ENCODE assay signal across 8 mouse cellular contexts in genomic region chr6:124917518-124918330, GRCm38 (mm10). TPM values are rescaled to one million over a fixed set of nuclear protein-coding genes. Genes with fewer than 3 reads are reported as not detected.
DNase-seq lines count a peak whose midpoint lies in the region; ATAC-seq lines count a peak whose summit lies in the region.

No protein-coding gene starts in this region.

- ATAC-seq in hindbrain, embryonic 16.5 days = peak; percentile 75

- under 1% methylated on average over 63 of the region's 89 CpGs for WGBS in hindbrain, embryonic 16.5 days
- WGBS in macrophage (ENCODE audit: missing documents) = 1% methylated on average over 46 of the region's 89 CpGs

- H3K4me2 ChIP-seq in hindbrain, embryonic 16.5 days (ENCODE audit: low read length) = peak overlapping the region; percentile 97

- H3K27ac ChIP-seq in hindbrain, embryonic 16.5 days (ENCODE audit: low read depth, low read length) = peak overlapping the region; percentile 100
- H3K27ac ChIP-seq in macrophage = peak overlapping the region; percentile 41; the same call in 1 of the 2 replicates

- H3K9me3 ChIP-seq in hindbrain, embryonic 16.5 days (ENCODE audit: control insufficient read depth, low read length) = no peaks in the 10 kb centered on the region

- peaks cover 18% of the 10 kb centered on the region for H3K36me3 ChIP-seq in hindbrain, embryonic 16.5 days (ENCODE audit: control insufficient read depth, insufficient read depth, low read length)
- H3K36me3 ChIP-seq in macrophage (ENCODE audit: inconsistent target) = peaks cover 20% of the 10 kb centered on the region; the same call in 1 of the 2 replicates

- peaks cover 25% of the 10 kb centered on the region for H3K79me2 ChIP-seq in macrophage (ENCODE audit: inconsistent target)

- H3K27me3 ChIP-seq in hindbrain, embryonic 16.5 days (replicated peaks; ENCODE audit: control insufficient read depth, insufficient read depth, low read length) = no peaks in the 10 kb centered on the region

- H3K9ac ChIP-seq in hindbrain, embryonic 16.5 days (ENCODE audit: low read depth, low read length) = peak overlapping the region; percentile 100

- H3K4me1 ChIP-seq in hindbrain, embryonic 16.5 days (ENCODE audit: control insufficient read depth, insufficient read depth, low read depth, low read length) = peaks cover 38% of the 10 kb centered on the region

- H3K4me3 ChIP-seq in hindbrain, embryonic 16.5 days (ENCODE audit: low read length) = peak overlapping the region; percentile 92
- peak overlapping the region; percentile 29 for H3K4me3 ChIP-seq in macrophage (ENCODE audit: inconsistent target)

- peak; percentile 91 for DNase-seq in WW6 (ENCODE audit: low read depth, low spot score)
- peak; percentile 88 to 95 for DNase-seq in cerebellum, postnatal 36 days
- peak; percentile 90 for DNase-seq in gastrocnemius, adult 18-20 months (ENCODE audit: low spot score)
- peak; percentile 79 to 94 for DNase-seq in left cerebral cortex, adult 8-10 months (ENCODE audit: low spot score in 2 of 2)
- DNase-seq in right cerebral cortex, postnatal 14 days = peak; percentile 91
- DNase-seq in urinary bladder, postnatal 36 days (ENCODE audit: low spot score in 2 of 2) = peak; percentile 82 to 89

RNA-seq across cellular contexts. Expression of gene Ptms, which starts 2.2 kb away (rescaled TPM):
- total RNA-seq in gastrocnemius, adult 18-20 months (2021) = 100 to 1,000 TPM in 1 of 2 experiments, 10 to 100 TPM in 1; 64.3 to 105 TPM
- 609 and 678 TPM in 2 replicates for polyA plus RNA-seq in hindbrain, embryonic 16.5 days (2015; fragmentation: Nextera tagmentation; extraction: Ambion mirVana)
- 100 to 1,000 TPM; 915 to 964 (median 945) TPM for total RNA-seq in left cerebral cortex, adult 8-10 months (2022)
- total RNA-seq in macrophage (2018; cell fraction: chromatin; rRNA removed) = 100 to 1,000 TPM in 24 of 26 experiments, 10 to 100 TPM in 2; 64.6 to 536 (median 324) TPM
- 1,000 to 10,000 TPM; 1,151 to 2,439 (median 1,695) TPM for total RNA-seq in macrophage (2018; cell fraction: cytosol; rRNA removed)
- total RNA-seq in macrophage (2018; cell fraction: nucleus; rRNA removed) = 1,000 to 10,000 TPM in 7 of 26 experiments, 100 to 1,000 TPM in 19; 360 to 1,431 (median 727) TPM
- 540 to 1,227 TPM (median 1,212 TPM) in 3 replicates for polyA plus RNA-seq in macrophage (2018)

RNA-seq across cellular contexts. Expression of gene Lag3, which starts 6.2 kb away (rescaled TPM):
- under 1 TPM in 1 of 2 experiments, not detected in 1; 0.12 TPM for total RNA-seq in gastrocnemius, adult 18-20 months (2021)
- polyA plus RNA-seq in hindbrain, embryonic 16.5 days (2015; fragmentation: Nextera tagmentation; extraction: Ambion mirVana) = 3.0 and 3.6 TPM in 2 replicates
- total RNA-seq in left cerebral cortex, adult 8-10 months (2022) = 10 to 100 TPM in 2 of 4 experiments, 1 to 10 TPM in 2; 2.4 to 12.6 (median 6.8) TPM
- 10 to 100 TPM in 4 of 26 experiments, 1 to 10 TPM in 22; 1.3 to 20.8 (median 4.7) TPM for total RNA-seq in macrophage (2018; cell fraction: chromatin; rRNA removed)
- 1 to 10 TPM in 25 of 26 experiments, under 1 TPM in 1; 0.95 to 8.6 (median 2.9) TPM for total RNA-seq in macrophage (2018; cell fraction: cytosol; rRNA removed)
- 10 to 100 TPM in 15 of 26 experiments, 1 to 10 TPM in 11; 2.1 to 34.0 (median 11.5) TPM for total RNA-seq in macrophage (2018; cell fraction: nucleus; rRNA removed)
- polyA plus RNA-seq in macrophage (2018) = 1.5 to 1.8 TPM (median 1.5 TPM) in 3 replicates

RNA-seq across cellular contexts. Expression of gene Mlf2, which starts 13.5 kb away (rescaled TPM):
- total RNA-seq in gastrocnemius, adult 18-20 months (2021) = 100 to 1,000 TPM; 196 to 205 TPM
- polyA plus RNA-seq in hindbrain, embryonic 16.5 days (2015; fragmentation: Nextera tagmentation; extraction: Ambion mirVana) = 574 and 587 TPM in 2 replicates
- 100 to 1,000 TPM; 578 to 635 (median 620) TPM for total RNA-seq in left cerebral cortex, adult 8-10 months (2022)
- 100 to 1,000 TPM in 3 of 26 experiments, 10 to 100 TPM in 23; 17.4 to 116 (median 64.8) TPM for total RNA-seq in macrophage (2018; cell fraction: chromatin; rRNA removed)
- 100 to 1,000 TPM; 202 to 285 (median 260) TPM for total RNA-seq in macrophage (2018; cell fraction: cytosol; rRNA removed)
- 100 to 1,000 TPM in 15 of 26 experiments, 10 to 100 TPM in 11; 48.2 to 153 (median 112) TPM for total RNA-seq in macrophage (2018; cell fraction: nucleus; rRNA removed)
- polyA plus RNA-seq in macrophage (2018) = 179 to 203 TPM (median 199 TPM) in 3 replicates

RNA-seq across cellular contexts. Expression of gene Cd4, which starts 29.7 kb away (rescaled TPM):
- total RNA-seq in gastrocnemius, adult 18-20 months (2021) = under 1 TPM; 0.38 to 0.41 TPM
- 0.26 and 0.27 TPM in 2 replicates for polyA plus RNA-seq in hindbrain, embryonic 16.5 days (2015; fragmentation: Nextera tagmentation; extraction: Ambion mirVana)
- total RNA-seq in left cerebral cortex, adult 8-10 months (2022) = 10 to 100 TPM; 13.4 to 17.2 (median 15.9) TPM
- 10 to 100 TPM in 18 of 26 experiments, 1 to 10 TPM in 8; 2.5 to 44.4 (median 21.1) TPM for total RNA-seq in macrophage (2018; cell fraction: chromatin; rRNA removed)
- total RNA-seq in macrophage (2018; cell fraction: cytosol; rRNA removed) = 100 to 1,000 TPM in 2 of 26 experiments, 10 to 100 TPM in 24; 45.5 to 121 (median 68.1) TPM
- total RNA-seq in macrophage (2018; cell fraction: nucleus; rRNA removed) = 100 to 1,000 TPM in 11 of 26 experiments, 10 to 100 TPM in 15; 14.7 to 155 (median 90.6) TPM
- 49.3 to 211 TPM (median 83.5 TPM) in 3 replicates for polyA plus RNA-seq in macrophage (2018)

RNA-seq across cellular contexts. Expression of gene Cops7a, which starts 47.6 kb away (rescaled TPM):
- total RNA-seq in gastrocnemius, adult 18-20 months (2021) = 100 to 1,000 TPM; 109 to 121 TPM
- 107 TPM in 2 replicates for polyA plus RNA-seq in hindbrain, embryonic 16.5 days (2015; fragmentation: Nextera tagmentation; extraction: Ambion mirVana)
- 100 to 1,000 TPM; 154 to 177 (median 165) TPM for total RNA-seq in left cerebral cortex, adult 8-10 months (2022)
- 100 to 1,000 TPM in 1 of 26 experiments, 10 to 100 TPM in 25; 24.7 to 101 (median 50.8) TPM for total RNA-seq in macrophage (2018; cell fraction: chromatin; rRNA removed)
- total RNA-seq in macrophage (2018; cell fraction: cytosol; rRNA removed) = 10 to 100 TPM; 33.2 to 68.8 (median 54.0) TPM
- total RNA-seq in macrophage (2018; cell fraction: nucleus; rRNA removed) = 100 to 1,000 TPM in 2 of 26 experiments, 10 to 100 TPM in 24; 30.0 to 119 (median 56.0) TPM
- polyA plus RNA-seq in macrophage (2018) = 42.8 to 68.7 TPM (median 51.4 TPM) in 3 replicates

Comparison
In these comparisons a context has a peak if more than half of its experiments do, and no peak if none do; other contexts are left out.
1. Peak in every context shown above with its lines: DNase-seq, ATAC-seq, H3K4me3 ChIP-seq and H3K27ac ChIP-seq.
2. RNA of gene Ptms, which starts 2.2 kb away (total RNA-seq): 915 to 964 TPM in left cerebral cortex, adult 8-10 months; 64.3 to 105 TPM in gastrocnemius, adult 18-20 months; every median in the first group is over 4 times any median in the second.